Mouse (Mus musculus) right cerebral cortex, adult 2 months (tissue): ENCODE results near the gene Minpp1.
A peak's percentile ranks its signal among the peaks of the same experiment; 100 is the strongest.
"Not testable (repeated sequence)": the region's sequence is repeated elsewhere in the genome, so short reads cannot be mapped to it uniquely, and the experiment has no call there.

Experiments used
- DNase-seq, 2 experiments: peaks; one replicate each; pipeline ENCODE4 v3.0.0; 2021 to 2022; ENCODE audit warnings: low spot score in 2 of 2

The Minpp1 gene

GRCm38 (mm10) chr19:32485681-32486105, at the start of gene Minpp1:
Gene Minpp1 (plus strand): TSS chr19:32485769.
- peak; percentile 81 to 86 for DNase-seq

GRCm38 (mm10) chr19:32439356-32439755, 46.2 kb upstream of the Minpp1 start:
- DNase-seq: no peak

- no peak for DNase-seq
Observed at GRCm38 (mm10) chr19:32441568-32441967, 44.0 kb upstream of the Minpp1 start.

- DNase-seq: no peak
Observed at GRCm38 (mm10) chr19:32448931-32449330, 36.6 kb upstream of the Minpp1 start.

- DNase-seq: peak; percentile 34 to 35
Observed at GRCm38 (mm10) chr19:32452231-32452630, 33.3 kb upstream of the Minpp1 start.

GRCm38 (mm10) chr19:32456744-32457143, 28.8 kb upstream of the Minpp1 start:
- no peak for DNase-seq

- DNase-seq: not testable (repeated sequence)
Observed at GRCm38 (mm10) chr19:32457631-32458030, 27.9 kb upstream of the Minpp1 start.

GRCm38 (mm10) chr19:32463037-32463436, 22.5 kb upstream of the Minpp1 start:
- no peak for DNase-seq

GRCm38 (mm10) chr19:32465228-32465627, 20.3 kb upstream of the Minpp1 start:
- no peak for DNase-seq

- DNase-seq: no peak
Observed at GRCm38 (mm10) chr19:32466478-32466877, 19.1 kb upstream of the Minpp1 start, which contains the start of gene Rpl9-ps6. Gene Rpl9-ps6 (minus strand): TSS chr19:32466578.

- no peak for DNase-seq
Observed at GRCm38 (mm10) chr19:32467325-32467724, 18.2 kb upstream of the Minpp1 start.

- DNase-seq: peak; percentile 62 to 63
Observed at GRCm38 (mm10) chr19:32470059-32470497, 15.5 kb upstream of the Minpp1 start.

- DNase-seq: no peak
Observed at GRCm38 (mm10) chr19:32470570-32471263, 14.9 kb upstream of the Minpp1 start.

- DNase-seq: no peak
Observed at GRCm38 (mm10) chr19:32476016-32476711, 9.4 kb upstream of the Minpp1 start.

GRCm38 (mm10) chr19:32476712-32477052, 8.9 kb upstream of the Minpp1 start:
- no peak for DNase-seq

- no peak for DNase-seq
Observed at GRCm38 (mm10) chr19:32480255-32480654, 5.3 kb upstream of the Minpp1 start.

GRCm38 (mm10) chr19:32480791-32481442, 4.7 kb upstream of the Minpp1 start:
- no peak for DNase-seq

- no peak for DNase-seq
Observed at GRCm38 (mm10) chr19:32481511-32481910, 4.1 kb upstream of the Minpp1 start.

- no peak for DNase-seq
Observed at GRCm38 (mm10) chr19:32484941-32485660, 468 bp upstream of the Minpp1 start.

- peak; percentile 73 for DNase-seq
Observed at GRCm38 (mm10) chr19:32486106-32486724, 646 bp downstream of the Minpp1 start.

GRCm38 (mm10) chr19:32487595-32488255, 2.2 kb downstream of the Minpp1 start:
- no peak for DNase-seq
